Mouse (Mus musculus): Measurements from ENCODE around the gene Adrm1. TPM values are rescaled to one million over a fixed set of nuclear protein-coding genes. Genes with fewer than 3 reads are reported as not detected.
A peak's percentile ranks its signal among the peaks of the same experiment; 100 is the strongest.

Gene Adrm1
- total RNA-seq, 2 experiments from 2014 or later: 87.1 to 95.9 TPM

GRCm38 (mm10) chr2:180181542-180181941 lies 10.3 kb downstream of the Adrm1 start:
- intact Hi-C loops (cut with DNase I): no loop called here
- DNase-seq: no peak

GRCm38 (mm10) chr2:180184011-180184751 lies 12.9 kb downstream of the Adrm1 start:
- intact Hi-C loops (cut with DNase I): no loop called here
- no peak for DNase-seq

- intact Hi-C loops (cut with DNase I): no loop called here
- DNase-seq: no peak
Measured at GRCm38 (mm10) chr2:180184752-180185109, 13.4 kb downstream of the Adrm1 start.

- intact Hi-C loops (cut with DNase I): no loop called here
- no peak for DNase-seq
Measured at GRCm38 (mm10) chr2:180185686-180186085, 14.4 kb downstream of the Adrm1 start.

GRCm38 (mm10) chr2:180187362-180187761 lies 16.1 kb downstream of the Adrm1 start:
- no peak for DNase-seq
- intact Hi-C loops (cut with DNase I): no loop called here

GRCm38 (mm10) chr2:180196610-180197322 lies 25.5 kb downstream of the Adrm1 start:
- intact Hi-C loops (cut with DNase I): no loop called here
- no peak for DNase-seq

GRCm38 (mm10) chr2:180197323-180198037 lies 26.2 kb downstream of the Adrm1 start:
- intact Hi-C loops (cut with DNase I): no loop called here
- DNase-seq: no peak

GRCm38 (mm10) chr2:180198782-180199181 lies 27.5 kb downstream of the Adrm1 start:
- DNase-seq: no peak
- intact Hi-C loops (cut with DNase I): no loop called here

- intact Hi-C loops (cut with DNase I): no loop called here
- DNase-seq: no peak
Measured at GRCm38 (mm10) chr2:180200681-180201080, 29.4 kb downstream of the Adrm1 start.

GRCm38 (mm10) chr2:180201303-180201702 lies 30.0 kb downstream of the Adrm1 start:
- intact Hi-C loops (cut with DNase I): no loop called here
- DNase-seq: no peak

GRCm38 (mm10) chr2:180202263-180202662 lies 31.0 kb downstream of the Adrm1 start:
- DNase-seq: no peak
- intact Hi-C loops (cut with DNase I): no loop called here

GRCm38 (mm10) chr2:180202805-180203204 lies 31.5 kb downstream of the Adrm1 start:
- DNase-seq: no peak
- intact Hi-C loops (cut with DNase I): no loop called here

GRCm38 (mm10) chr2:180204501-180204900 lies 33.2 kb downstream of the Adrm1 start:
- intact Hi-C loops (cut with DNase I): no loop called here
- peak; percentile 28 to 34 for DNase-seq

GRCm38 (mm10) chr2:180205083-180205955 lies 34.0 kb downstream of the Adrm1 start:
- intact Hi-C loops (cut with DNase I): no loop called here
- no peak for DNase-seq

GRCm38 (mm10) chr2:180205956-180206280 lies 34.6 kb downstream of the Adrm1 start:
- intact Hi-C loops (cut with DNase I): no loop called here

GRCm38 (mm10) chr2:180207840-180208239 lies 36.6 kb downstream of the Adrm1 start:
- DNase-seq: peak; percentile 64 to 76
- intact Hi-C loops (cut with DNase I): loop anchor here (1.0 to 2.0 kb wide), 2 partner anchors 19 to 43 kb away; no protein-coding TSS in a partner anchor

More at GRCm38 (mm10) chr2:180205956-180206280, 34.6 kb downstream of the Adrm1 start:
- DNase-seq: peak; percentile 31 to 45

- no peak for DNase-seq
- intact Hi-C loops (cut with DNase I): loop anchor here (1.0 to 2.0 kb wide), 2 partner anchors 18 to 42 kb away; no protein-coding TSS in a partner anchor
Measured at GRCm38 (mm10) chr2:180208976-180209375, 37.7 kb downstream of the Adrm1 start.

GRCm38 (mm10) chr2:180212255-180212654 lies 41.0 kb downstream of the Adrm1 start:
- intact Hi-C loops (cut with DNase I): no loop called here
- no peak for DNase-seq

GRCm38 (mm10) chr2:180214352-180214978 lies 43.2 kb downstream of the Adrm1 start:
- intact Hi-C loops (cut with DNase I): no loop called here

GRCm38 (mm10) chr2:180215011-180215461 lies 43.8 kb downstream of the Adrm1 start:
- intact Hi-C loops (cut with DNase I): no loop called here
- DNase-seq: peak in 1 of 2 experiments; percentile 41

More at GRCm38 (mm10) chr2:180214352-180214978, 43.2 kb downstream of the Adrm1 start:
- peak in 1 of 2 experiments; percentile 39 for DNase-seq

Data from heart, postnatal 14 days (tissue).